Mouse (Mus musculus): ENCODE measurements around the gene Tmem131. TPM values are rescaled to one million over a fixed set of nuclear protein-coding genes. Genes with fewer than 3 reads are reported as not detected.
A peak's percentile ranks its signal among the peaks of the same experiment; 100 is the strongest.

Tmem131 gene
- total RNA-seq (2014; fragmentation: Nextera tagmentation) = 30.8 and 35.4 TPM in 2 replicates
- 12.9 and 13.4 TPM in 2 replicates for total RNA-seq (2017)

GRCm38 (mm10) chr1:36943653-36944052 is at the start of gene Tmem131:
Gene Tmem131 (minus strand): TSS chr1:36943666.
- no peak for ATAC-seq (replicated peaks; ENCODE audit: poor library complexity, severe bottlenecking)

- no peak for ATAC-seq (replicated peaks; ENCODE audit: poor library complexity, severe bottlenecking)
These were observed 45.1 kb upstream of the Tmem131 start for GRCm38 (mm10) chr1:36988561-36988960.

- ATAC-seq (replicated peaks; ENCODE audit: poor library complexity, severe bottlenecking) = no peak
These were observed 44.7 kb upstream of the Tmem131 start for GRCm38 (mm10) chr1:36988161-36988560.

- ATAC-seq (replicated peaks; ENCODE audit: poor library complexity, severe bottlenecking) = peak; percentile 62
These were observed 44.0 kb upstream of the Tmem131 start for GRCm38 (mm10) chr1:36987172-36988148.

GRCm38 (mm10) chr1:36986396-36987160 is 43.1 kb upstream of the Tmem131 start:
- no peak for ATAC-seq (replicated peaks; ENCODE audit: poor library complexity, severe bottlenecking)

GRCm38 (mm10) chr1:36985896-36986295 is 42.4 kb upstream of the Tmem131 start:
- ATAC-seq (replicated peaks; ENCODE audit: poor library complexity, severe bottlenecking) = no peak

GRCm38 (mm10) chr1:36984406-36984805 is 40.9 kb upstream of the Tmem131 start:
- ATAC-seq (replicated peaks; ENCODE audit: poor library complexity, severe bottlenecking) = no peak

GRCm38 (mm10) chr1:36983754-36984153 is 40.3 kb upstream of the Tmem131 start:
- ATAC-seq (replicated peaks; ENCODE audit: poor library complexity, severe bottlenecking) = no peak

- no peak for ATAC-seq (replicated peaks; ENCODE audit: poor library complexity, severe bottlenecking)
These were observed 38.9 kb upstream of the Tmem131 start for GRCm38 (mm10) chr1:36982191-36982961.

GRCm38 (mm10) chr1:36976770-36977169 is 33.3 kb upstream of the Tmem131 start:
- ATAC-seq (replicated peaks; ENCODE audit: poor library complexity, severe bottlenecking) = no peak

GRCm38 (mm10) chr1:36970918-36971617 is 27.6 kb upstream of the Tmem131 start:
- no peak for ATAC-seq (replicated peaks; ENCODE audit: poor library complexity, severe bottlenecking)

GRCm38 (mm10) chr1:36965831-36966230 is 22.4 kb upstream of the Tmem131 start:
- ATAC-seq (replicated peaks; ENCODE audit: poor library complexity, severe bottlenecking) = no peak

GRCm38 (mm10) chr1:36962379-36963176 is 19.1 kb upstream of the Tmem131 start:
- peak; percentile 36; the same call in 1 of the 2 replicates for ATAC-seq (replicated peaks; ENCODE audit: poor library complexity, severe bottlenecking)

- ATAC-seq (replicated peaks; ENCODE audit: poor library complexity, severe bottlenecking) = peak; percentile 86
These were observed 17.2 kb upstream of the Tmem131 start for GRCm38 (mm10) chr1:36960509-36961222.

- ATAC-seq (replicated peaks; ENCODE audit: poor library complexity, severe bottlenecking) = no peak
These were observed 6.2 kb upstream of the Tmem131 start for GRCm38 (mm10) chr1:36949591-36950184.

- peak; percentile 65 for ATAC-seq (replicated peaks; ENCODE audit: poor library complexity, severe bottlenecking)
These were observed 4.0 kb upstream of the Tmem131 start for GRCm38 (mm10) chr1:36947448-36947847.

GRCm38 (mm10) chr1:36940381-36940762 is 3.1 kb downstream of the Tmem131 start:
- ATAC-seq (replicated peaks; ENCODE audit: poor library complexity, severe bottlenecking) = 0 out of 2 replicates have a peak, but pooled peaks have one; percentile 23
